Mouse (Mus musculus) gonadal fat pad, adult 2 months (tissue): ENCODE measurements around the gene Ankrd63. TPM values are rescaled to one million over a fixed set of nuclear protein-coding genes. Genes with fewer than 3 reads are reported as not detected.

Source experiments
- DNase-seq: peaks from one replicate; pipeline ENCODE4 v3.0.0-alpha.2; 2012; ENCODE audit warnings: low read depth
- polyA plus RNA-seq: library from polyadenylated mRNA; depleted of rRNA; stranded (reverse); fragments of >200 nt; gene quantifications from 2 replicates; pipeline ENCODE4 v1.2.3, GENCODE M21; 2012

The Ankrd63 gene
- polyA plus RNA-seq, 1 experiment, result 0.01 TPM

- no peak for DNase-seq
Measured at GRCm38 (mm10) chr2:118726873-118727272, 23.1 kb upstream of the Ankrd63 start.

DNA sequence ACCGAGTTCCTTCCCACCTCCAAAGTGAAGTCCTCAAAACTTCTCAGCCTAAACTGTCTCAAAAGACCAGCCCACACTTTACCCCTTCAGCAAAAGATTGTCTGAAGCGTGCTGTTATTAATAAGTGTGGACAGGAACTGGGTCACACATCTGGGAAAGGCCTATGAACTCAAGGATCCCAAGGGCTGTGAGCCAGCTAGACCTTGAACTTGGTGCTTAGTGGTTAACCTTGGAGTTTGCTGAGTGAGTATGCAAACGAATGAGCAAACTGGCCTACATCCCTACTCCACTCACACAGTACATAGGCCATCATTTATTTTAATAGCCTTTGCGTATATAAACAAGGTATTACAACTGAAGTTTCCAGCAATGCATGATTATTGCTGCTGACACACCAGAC is 21.7 kb upstream of the Ankrd63 start:
- DNase-seq, result no peak

DNA sequence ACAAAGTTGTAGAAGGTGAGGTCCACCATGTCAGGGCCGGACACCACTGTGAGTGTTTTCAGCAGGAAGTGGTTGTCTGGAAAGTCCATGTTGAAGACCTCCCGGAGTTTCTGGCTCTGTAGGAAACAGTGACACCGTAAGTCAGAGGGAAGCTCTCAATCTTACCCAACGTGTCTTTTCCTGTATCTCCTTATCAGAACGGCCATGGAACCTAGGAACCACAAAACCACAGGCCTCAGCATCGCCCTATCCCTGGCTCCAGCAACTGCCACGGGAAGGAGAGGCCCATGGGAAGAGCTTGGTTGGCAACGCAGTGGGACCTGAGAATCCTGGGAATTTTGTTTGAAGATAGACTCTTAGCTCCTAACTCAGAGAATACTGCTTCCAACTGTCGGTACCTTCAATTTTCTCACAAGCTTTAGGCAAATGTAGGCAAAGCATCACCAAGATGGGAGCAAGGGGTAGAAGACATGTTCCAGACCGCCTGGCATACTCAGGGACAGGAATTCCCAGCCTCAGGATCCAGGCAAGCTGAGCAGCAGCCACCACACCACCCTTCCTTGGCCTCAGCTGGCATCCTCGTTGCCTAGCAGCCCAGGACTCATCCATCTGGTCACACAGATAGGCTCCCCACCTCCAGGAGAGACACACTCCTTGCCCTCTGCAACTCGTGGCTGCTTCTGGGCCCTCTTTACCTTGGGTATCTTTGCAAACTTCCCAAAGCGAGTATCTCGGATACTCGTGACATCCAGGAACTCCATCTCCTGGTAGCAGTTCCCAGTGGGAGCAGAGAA is 20.1 kb upstream of the Ankrd63 start:
- no peak for DNase-seq

GRCm38 (mm10) chr2:118716677-118717076 is 12.9 kb upstream of the Ankrd63 start:
- no peak for DNase-seq

DNA sequence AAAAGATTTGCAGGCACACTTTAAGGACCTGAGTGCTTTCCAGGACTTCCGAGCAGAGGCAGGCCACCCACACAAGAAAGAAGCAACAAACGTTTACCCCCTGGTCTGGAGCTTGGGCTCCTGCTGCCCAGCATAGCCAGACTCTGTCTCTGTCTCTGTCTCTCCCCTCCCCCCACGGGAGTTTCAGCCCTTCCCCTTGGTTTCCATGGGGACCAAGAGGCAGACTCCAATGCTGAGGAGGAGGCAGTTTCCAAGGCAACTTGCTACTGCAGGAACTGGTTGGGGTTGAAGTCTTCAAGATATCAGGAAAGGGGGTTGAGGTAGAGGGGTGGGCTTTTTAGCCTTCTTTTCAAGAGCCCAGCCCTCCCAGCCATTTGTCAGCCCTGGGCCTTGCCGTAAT is 10.5 kb upstream of the Ankrd63 start:
- DNase-seq, result no peak

- no peak for DNase-seq
Measured at GRCm38 (mm10) chr2:118713631-118714030, 9.9 kb upstream of the Ankrd63 start.

GRCm38 (mm10) chr2:118711038-118711494 is 7.3 kb upstream of the Ankrd63 start:
- no peak for DNase-seq

GRCm38 (mm10) chr2:118709655-118710221 is 6.0 kb upstream of the Ankrd63 start:
- DNase-seq, result no peak

- DNase-seq, result no peak
Measured at GRCm38 (mm10) chr2:118708472-118708871, 4.7 kb upstream of the Ankrd63 start.

DNA sequence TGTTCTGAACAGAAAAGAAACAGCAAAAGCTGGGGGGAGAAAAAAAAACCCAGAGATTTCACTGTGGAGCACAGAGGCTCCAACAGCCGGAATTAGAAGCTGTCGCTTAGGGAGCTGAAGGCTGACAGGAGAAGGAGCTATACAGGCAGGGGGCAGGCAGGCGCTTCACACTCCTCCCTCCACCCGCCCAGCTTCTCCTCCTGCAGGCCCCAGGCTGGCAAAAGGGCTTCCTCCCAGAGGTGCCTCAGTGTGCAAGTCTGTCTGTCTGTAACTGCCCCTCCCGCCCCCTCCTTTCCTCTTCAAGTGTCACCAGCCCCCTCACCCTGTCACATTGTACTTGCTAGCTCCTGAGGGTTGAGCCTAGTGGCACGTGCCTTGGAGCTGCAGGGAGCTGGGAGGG is 2.7 kb upstream of the Ankrd63 start:
- no peak for DNase-seq

- DNase-seq, result no peak
Measured at GRCm38 (mm10) chr2:118702883-118703761, 641 bp downstream of the Ankrd63 start.

- no peak for DNase-seq
Measured at GRCm38 (mm10) chr2:118701971-118702882, 1.5 kb downstream of the Ankrd63 start.

DNA sequence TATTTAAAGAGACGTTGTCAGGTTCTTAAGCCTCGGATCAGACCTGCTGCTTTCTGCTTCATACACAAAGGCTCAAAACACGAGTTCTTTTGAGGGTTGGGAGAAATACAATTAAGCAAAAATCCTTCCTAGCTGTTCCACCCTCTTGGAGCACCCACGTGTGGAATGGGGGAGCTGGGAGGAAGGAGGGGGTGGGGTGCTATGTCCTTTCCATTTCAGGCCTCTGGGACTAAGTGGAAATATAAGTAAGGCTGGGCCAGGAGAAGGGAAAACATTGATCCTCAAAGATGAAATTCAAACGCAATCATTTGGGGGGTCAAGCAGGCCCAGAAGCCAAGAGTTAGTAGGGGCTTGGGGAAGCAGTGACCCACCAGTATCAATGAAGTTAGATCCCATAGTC is 2.6 kb downstream of the Ankrd63 start:
- DNase-seq, result no peak

GRCm38 (mm10) chr2:118700179-118701062 is 3.3 kb downstream of the Ankrd63 start:
- DNase-seq, result no peak

GRCm38 (mm10) chr2:118697955-118698354 is 5.8 kb downstream of the Ankrd63 start:
- DNase-seq, result no peak

DNA sequence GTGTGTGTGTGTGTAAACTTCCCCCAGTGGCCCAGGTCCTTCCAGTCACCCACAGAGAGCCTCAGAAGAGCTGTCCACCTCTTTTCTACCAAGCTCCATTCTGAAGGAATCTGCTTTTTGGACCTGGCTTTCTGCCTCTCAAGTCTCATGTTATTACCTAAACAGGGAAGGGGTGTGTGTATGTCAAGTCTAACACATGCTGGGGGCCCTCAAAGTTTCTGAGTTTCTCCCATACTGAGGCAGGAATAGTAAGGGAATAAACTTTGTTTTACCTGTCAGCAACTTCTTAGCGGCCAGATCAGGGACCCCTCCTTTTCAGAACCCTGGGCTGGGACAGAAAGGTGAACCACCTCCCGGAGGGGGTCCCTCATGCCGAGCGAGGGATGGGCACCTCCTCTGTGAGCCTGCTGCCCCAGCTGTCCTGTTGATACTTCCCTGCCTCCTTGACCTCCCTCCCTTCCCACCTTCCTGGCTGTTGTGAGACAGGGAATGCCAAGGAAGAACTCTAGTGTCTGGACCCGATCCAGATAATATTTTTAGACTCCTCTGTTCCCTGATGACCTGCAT is 6.4 kb downstream of the Ankrd63 start:
- DNase-seq, result no peak

DNA sequence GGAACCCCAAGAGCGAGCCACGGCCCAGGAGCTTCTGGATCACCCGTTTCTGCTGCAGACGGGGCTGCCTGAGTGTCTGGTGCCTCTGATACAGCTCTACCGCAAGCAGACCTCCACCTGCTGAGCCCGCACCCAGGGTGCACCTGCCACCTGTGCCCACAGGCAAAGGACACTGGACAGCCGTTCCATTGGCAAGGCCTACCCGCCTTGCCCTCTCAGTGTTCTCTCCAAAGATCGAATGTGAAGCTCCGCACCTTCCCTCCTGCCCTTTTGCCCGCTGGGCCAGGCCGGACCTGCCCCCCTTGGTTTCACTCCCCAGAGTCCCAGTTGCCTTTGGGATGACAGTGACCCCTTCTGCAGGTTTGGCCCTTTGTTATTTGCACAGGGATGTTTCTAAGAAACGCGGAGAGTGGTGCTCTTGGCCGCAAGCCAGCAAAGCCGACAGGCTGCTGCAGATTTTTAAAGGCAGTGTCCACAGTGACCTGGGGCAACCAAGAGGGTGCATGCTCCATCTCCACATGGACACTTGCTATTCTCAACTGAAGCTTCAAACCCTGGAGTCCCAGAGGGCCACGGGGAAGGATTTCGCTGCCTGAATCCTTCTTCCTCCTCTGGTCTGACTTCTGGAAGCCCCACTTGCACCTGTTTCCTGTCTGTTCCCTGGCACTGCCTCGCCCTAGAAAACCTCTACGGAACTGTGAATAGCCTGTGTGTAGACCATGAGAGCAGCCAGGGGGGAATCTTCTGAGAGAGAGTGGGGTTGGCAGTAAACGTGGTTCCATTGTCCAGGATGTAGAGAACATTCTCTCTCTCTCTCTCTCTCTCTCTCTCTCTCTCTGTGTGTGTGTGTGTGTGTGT is 7.1 kb downstream of the Ankrd63 start:
- no peak for DNase-seq

- no peak for DNase-seq
Measured at GRCm38 (mm10) chr2:118695677-118696232, 8.0 kb downstream of the Ankrd63 start.
